Mouse (Mus musculus) adrenal gland, adult 8-10 months (tissue): ENCODE data around the gene Pfkfb4. TPM values are rescaled to one million over a fixed set of nuclear protein-coding genes. Genes with fewer than 3 reads are reported as not detected.
A peak's percentile ranks its signal among the peaks of the same experiment; 100 is the strongest.

Experiments
- DNase-seq: peaks from one replicate; pipeline ENCODE4 v3.0.0; 2022
- total RNA-seq, 4 experiments: library from RNA; stranded (reverse); gene quantifications; 2 replicates each; pipeline ENCODE4 v1.2.4; 2022

The Pfkfb4 gene
- total RNA-seq, 4 experiments from 2014 or later = 6.2 to 21.6 (median 12.0) TPM

GRCm38 (mm10) chr9:109038086-109038895, 46.7 kb downstream of the Pfkfb4 start, which contains the start of gene Shisa5:
Shisa5 (plus strand) TSS chr9:109038565.
- peak; percentile 69 for DNase-seq

GRCm38 (mm10) chr9:109038901-109039364, 47.4 kb downstream of the Pfkfb4 start:
- DNase-seq = peak; percentile 60

GRCm38 (mm10) chr9:109039681-109040080, 48.1 kb downstream of the Pfkfb4 start:
- no peak for DNase-seq

GRCm38 (mm10) chr9:109040216-109040615, 48.6 kb downstream of the Pfkfb4 start:
- no peak for DNase-seq

GRCm38 (mm10) chr9:109040906-109041305, 49.3 kb downstream of the Pfkfb4 start:
- DNase-seq = no peak

GRCm38 (mm10) chr9:109041351-109041750, 49.8 kb downstream of the Pfkfb4 start:
- no peak for DNase-seq

GRCm38 (mm10) chr9:109046306-109046705, 54.7 kb downstream of the Pfkfb4 start:
- DNase-seq = no peak

GRCm38 (mm10) chr9:109049316-109049715, 57.7 kb downstream of the Pfkfb4 start:
- no peak for DNase-seq

GRCm38 (mm10) chr9:109049996-109050673, 58.6 kb downstream of the Pfkfb4 start:
- DNase-seq = no peak

- DNase-seq = no peak
Observed at GRCm38 (mm10) chr9:109050674-109050997, 59.1 kb downstream of the Pfkfb4 start.

GRCm38 (mm10) chr9:109051011-109051501, 59.5 kb downstream of the Pfkfb4 start:
- DNase-seq = no peak

- DNase-seq = no peak
Observed at GRCm38 (mm10) chr9:109051651-109052489, 60.3 kb downstream of the Pfkfb4 start.

GRCm38 (mm10) chr9:109052490-109053260, 61.1 kb downstream of the Pfkfb4 start:
- no peak for DNase-seq

GRCm38 (mm10) chr9:109053366-109053765, 61.8 kb downstream of the Pfkfb4 start:
- no peak for DNase-seq

- DNase-seq = no peak
Observed at GRCm38 (mm10) chr9:109053851-109054250, 62.3 kb downstream of the Pfkfb4 start.

- peak; percentile 78 for DNase-seq
Observed at GRCm38 (mm10) chr9:109054712-109055111, 63.1 kb downstream of the Pfkfb4 start.

- no peak for DNase-seq
Observed at GRCm38 (mm10) chr9:109055271-109056030, 63.9 kb downstream of the Pfkfb4 start.

- DNase-seq = no peak
Observed at GRCm38 (mm10) chr9:109056081-109056690, 64.6 kb downstream of the Pfkfb4 start.

- DNase-seq = no peak
Observed at GRCm38 (mm10) chr9:109056916-109057315, 65.3 kb downstream of the Pfkfb4 start.

GRCm38 (mm10) chr9:109057543-109057942, 66.0 kb downstream of the Pfkfb4 start:
- no peak for DNase-seq
